Mouse (Mus musculus) adrenal gland, postnatal 25 days (tissue): Measurements from ENCODE around the gene Fam240a. TPM values are rescaled to one million over a fixed set of nuclear protein-coding genes. Genes with fewer than 3 reads are reported as not detected.

Experiments used
- DNase-seq: peaks from one replicate; pipeline ENCODE4 v3.0.0; 2021; ENCODE audit warnings: mixed read lengths
- total RNA-seq: library from RNA; stranded (reverse); gene quantifications from 2 replicates; pipeline ENCODE4 v1.2.3, GENCODE M21; 2021

Gene Fam240a
- total RNA-seq, 1 experiment from 2014 or later, result not detected

- DNase-seq, result no peak
Measured at GRCm38 (mm10) chr9:110945343-110945742, 28.7 kb upstream of the Fam240a start.

- no peak for DNase-seq
Measured at GRCm38 (mm10) chr9:110944265-110944664, 27.6 kb upstream of the Fam240a start.

GRCm38 (mm10) chr9:110937506-110938490 lies 21.1 kb upstream of the Fam240a start:
- DNase-seq, result peak; percentile 31

GRCm38 (mm10) chr9:110935941-110936340 lies 19.3 kb upstream of the Fam240a start:
- DNase-seq, result no peak

- DNase-seq, result no peak
Measured at GRCm38 (mm10) chr9:110933850-110934437, 17.3 kb upstream of the Fam240a start.

GRCm38 (mm10) chr9:110931573-110931972 lies 14.9 kb upstream of the Fam240a start:
- DNase-seq, result no peak

- peak; percentile 86 for DNase-seq
Measured at GRCm38 (mm10) chr9:110922759-110923158, 6.1 kb upstream of the Fam240a start.

- no peak for DNase-seq
Measured at GRCm38 (mm10) chr9:110920665-110921419, 4.2 kb upstream of the Fam240a start.

- DNase-seq, result no peak
Measured at GRCm38 (mm10) chr9:110915466-110915865, 1.2 kb downstream of the Fam240a start.

- DNase-seq, result no peak
Measured at GRCm38 (mm10) chr9:110914631-110915236, 1.9 kb downstream of the Fam240a start.

- DNase-seq, result no peak
Measured at GRCm38 (mm10) chr9:110909371-110909967, 7.2 kb downstream of the Fam240a start.

- no peak for DNase-seq
Measured at GRCm38 (mm10) chr9:110908631-110909016, 8.0 kb downstream of the Fam240a start.

GRCm38 (mm10) chr9:110907838-110908630 lies 8.6 kb downstream of the Fam240a start:
- DNase-seq, result no peak

- DNase-seq, result no peak
Measured at GRCm38 (mm10) chr9:110907201-110907837, 9.3 kb downstream of the Fam240a start.

GRCm38 (mm10) chr9:110902271-110902670 lies 14.4 kb downstream of the Fam240a start:
- no peak for DNase-seq

GRCm38 (mm10) chr9:110901204-110901603 lies 15.5 kb downstream of the Fam240a start:
- no peak for DNase-seq

- no peak for DNase-seq
Measured at GRCm38 (mm10) chr9:110899451-110900008, 17.1 kb downstream of the Fam240a start.

GRCm38 (mm10) chr9:110896595-110896994 lies 20.1 kb downstream of the Fam240a start:
- no peak for DNase-seq

GRCm38 (mm10) chr9:110895994-110896393 lies 20.7 kb downstream of the Fam240a start:
- no peak for DNase-seq

- no peak for DNase-seq
Measured at GRCm38 (mm10) chr9:110895507-110895906, 21.2 kb downstream of the Fam240a start.
